Mouse (Mus musculus): ENCODE results near the gene Wnt2.

- TF ChIP-seq CTCF (IDR thresholded peaks at IDR 0.05; ENCODE audit: control insufficient read depth, insufficient read depth, insufficient read length): no peak
- TF ChIP-seq CEBPB (IDR thresholded peaks at IDR 0.05; ENCODE audit: low read depth): no peak
- TF ChIP-seq MYOD1 (IDR thresholded peaks at IDR 0.05; ENCODE audit: control insufficient read depth, insufficient read length, low read depth): no peak
- no peak for TF ChIP-seq USF1 (IDR thresholded peaks at IDR 0.05; ENCODE audit: low read depth)
- no peak for TF ChIP-seq MAX (IDR thresholded peaks at IDR 0.05)
Observed at GRCm38 (mm10) chr6:17994956-17995790, 35.2 kb downstream of the Wnt2 start.
